In genomic region chr10:73098966-73099845, GRCm38 (mm10) we compare ENCODE assay signal across 8 mouse cellular contexts. TPM values are rescaled to one million over a fixed set of nuclear protein-coding genes. Genes with fewer than 3 reads are reported as not detected.
DNase-seq lines count a peak whose midpoint lies in the region; ATAC-seq and TF ChIP-seq lines count a peak whose summit lies in the region.

Gene Pcdh15, plus strand, starts transcription at chr10:73099342.

- TF ChIP-seq CTCF in kidney, postnatal 0 days (IDR thresholded peaks at IDR 0.05; ENCODE audit: low read depth): no peak

- peak within 1 kb of the TSS; percentile 23; the same call in 1 of the 2 replicates for H3K9ac ChIP-seq in kidney, postnatal 0 days (ENCODE audit: low read depth, low read length)
- H3K9ac ChIP-seq in neural tube, embryonic 15.5 days (replicated peaks): peak within 1 kb of the TSS; percentile 77

- peak within 1 kb of the TSS; percentile 48 for H3K4me3 ChIP-seq in kidney, postnatal 0 days (replicated peaks; ENCODE audit: low read depth, low read length)
- H3K4me3 ChIP-seq in limb, embryonic 10.5 days: peak within 1 kb of the TSS; percentile 67
- peak within 1 kb of the TSS; percentile 74 for H3K4me3 ChIP-seq in neural tube, embryonic 15.5 days (replicated peaks)

- ATAC-seq in kidney, postnatal 0 days (replicated peaks; ENCODE audit: low FRiP score, low read depth): no peak; the same call in 1 of the 2 replicates
- peak; percentile 45; the same call in 1 of the 2 replicates for ATAC-seq in neural tube, embryonic 15.5 days (ENCODE audit: low FRiP score)
- ATAC-seq in monocyte, adult 5-6 weeks (replicated peaks; ENCODE audit: insufficient number of reproducible peaks, low FRiP score, low TSS enrichment, poor library complexity, severe bottlenecking): no peak

- H3K27ac ChIP-seq in kidney, postnatal 0 days: no peak within 1 kb of the TSS
- peak within 1 kb of the TSS; percentile 77 for H3K27ac ChIP-seq in limb, embryonic 10.5 days
- peak within 1 kb of the TSS; percentile 80 for H3K27ac ChIP-seq in neural tube, embryonic 15.5 days (replicated peaks)

- H3K36me3 ChIP-seq in kidney, postnatal 0 days (ENCODE audit: insufficient read depth, low read length): no peaks in the 10 kb centered on the region
- no peaks in the 10 kb centered on the region for H3K36me3 ChIP-seq in limb, embryonic 10.5 days
- H3K36me3 ChIP-seq in neural tube, embryonic 15.5 days: no peaks in the 10 kb centered on the region

- WGBS in kidney, postnatal 0 days: under 1% methylated on average over 79 of the region's 79 CpGs
- WGBS in limb, embryonic 10.5 days: under 1% methylated on average over 79 of the region's 79 CpGs
- WGBS in neural tube, embryonic 15.5 days: under 1% methylated on average over 79 of the region's 79 CpGs

- 0 out of 2 replicates have a peak, but pooled peaks cover 8% of the 10 kb centered on the region for H3K4me1 ChIP-seq in kidney, postnatal 0 days (replicated peaks; ENCODE audit: insufficient read depth, low read length)
- H3K4me1 ChIP-seq in limb, embryonic 10.5 days: peaks cover 31% of the 10 kb centered on the region
- peaks cover 33% of the 10 kb centered on the region for H3K4me1 ChIP-seq in neural tube, embryonic 15.5 days

- H3K4me2 ChIP-seq in kidney, postnatal 0 days (ENCODE audit: low read length): peak within 1 kb of the TSS; percentile 93
- peak within 1 kb of the TSS; percentile 91 for H3K4me2 ChIP-seq in neural tube, embryonic 15.5 days

- peak; percentile 11 for DNase-seq in kidney, postnatal 0 days (ENCODE audit: low spot score)
- DNase-seq in kidney, adult 8-10 months: no peak
- peak; percentile 50 for DNase-seq in embryo, embryonic 11 days
- peak; percentile 37 to 65 for DNase-seq in frontal cortex, postnatal 36 days (ENCODE audit: low spot score in 2 of 2)
- DNase-seq in limb, embryonic 10.5 days (ENCODE audit: low spot score): peak; percentile 57
- no peak for DNase-seq in spleen, postnatal 10 days (ENCODE audit: low spot score in 2 of 2)

- no peaks in the 10 kb centered on the region for H3K9me3 ChIP-seq in kidney, postnatal 0 days (replicated peaks; ENCODE audit: low read length)
- no peaks in the 10 kb centered on the region for H3K9me3 ChIP-seq in limb, embryonic 10.5 days (replicated peaks)
- H3K9me3 ChIP-seq in neural tube, embryonic 15.5 days (replicated peaks): no peaks in the 10 kb centered on the region

- H3K27me3 ChIP-seq in kidney, postnatal 0 days (ENCODE audit: insufficient read depth, low read length): peaks cover 17% of the 10 kb centered on the region
- peaks cover 70% of the 10 kb centered on the region for H3K27me3 ChIP-seq in limb, embryonic 10.5 days (ENCODE audit: low read depth, poor library complexity, severe bottlenecking)
- 0 out of 2 replicates have a peak, but pooled peaks cover 6% of the 10 kb centered on the region for H3K27me3 ChIP-seq in neural tube, embryonic 15.5 days (replicated peaks)

RNA-seq across cellular contexts. Expression of gene Pcdh15, which starts in this region (rescaled TPM):
- 0.27 and 0.33 TPM in 2 replicates for polyA plus RNA-seq in kidney, postnatal 0 days (2015; fragmentation: Nextera tagmentation; extraction: Ambion mirVana)
- polyA plus RNA-seq in limb, embryonic 10.5 days (2016; fragmentation: Nextera tagmentation; extraction: Ambion mirVana): 0.13 and 1.1 TPM in 2 replicates
- polyA plus RNA-seq in neural tube, embryonic 15.5 days (2015; fragmentation: Nextera tagmentation; extraction: Ambion mirVana): 14.2 and 17.4 TPM in 2 replicates
- not detected in 3 replicates for total RNA-seq in monocyte, adult 5-6 weeks (2017)

Comparison
In these comparisons a context has a peak if more than half of its experiments do, and no peak if none do; other contexts are left out.
1. Peak in DNase-seq, H3K4me3 ChIP-seq, H3K9ac ChIP-seq and H3K4me2 ChIP-seq in kidney, postnatal 0 days; RNA of the gene not detected or under 1 TPM.
2. DNase-seq: peak in embryo, embryonic 11 days (single experiment), frontal cortex, postnatal 36 days (2 of 2) and limb, embryonic 10.5 days (single experiment); none in kidney, adult 8-10 months (0 of 2) and spleen, postnatal 10 days (0 of 2).
3. Peak in every context shown above with its lines, with median percentiles within 50 percentile points of each other: H3K4me3 ChIP-seq.